Mouse (Mus musculus) CH12F3 (cell line): ENCODE measurements around the gene 2010111I01Rik.
"Not testable (repeated sequence)": the region's sequence is repeated elsewhere in the genome, so short reads cannot be mapped to it uniquely, and the experiment has no call there.

Experiments
- in situ Hi-C: fragments of 300-500 bp; cut with MboI; formaldehyde crosslinking; loops from 2 replicates; pipeline ENCODE4 v1.14.3; 2020; ENCODE audit warnings: low sequenced_read_pairs

The 2010111I01Rik gene

GRCm38 (mm10) chr13:62952047-62952446, 12.6 kb upstream of the 2010111I01Rik start:
- in situ Hi-C loops = no loop called here

DNA sequence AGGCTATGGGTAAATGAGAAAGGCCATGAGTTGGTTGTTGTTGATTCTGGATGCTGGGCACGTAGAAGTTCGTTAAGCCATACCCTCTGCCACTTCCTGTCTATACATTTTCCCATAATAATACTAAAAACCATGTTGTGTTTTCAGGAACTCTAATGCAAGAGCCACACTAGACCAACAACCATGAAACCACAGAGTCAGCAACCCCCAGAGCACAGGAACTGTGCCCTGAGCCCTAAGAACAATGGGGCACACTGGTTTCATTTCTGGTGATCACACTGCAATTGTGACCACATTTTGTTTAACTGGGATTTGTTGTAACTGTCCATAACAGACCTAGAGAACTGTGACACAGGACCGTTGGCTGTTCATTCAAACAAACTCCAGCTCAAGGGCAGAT, 12.1 kb upstream of the 2010111I01Rik start:
- in situ Hi-C loops = no loop called here

DNA sequence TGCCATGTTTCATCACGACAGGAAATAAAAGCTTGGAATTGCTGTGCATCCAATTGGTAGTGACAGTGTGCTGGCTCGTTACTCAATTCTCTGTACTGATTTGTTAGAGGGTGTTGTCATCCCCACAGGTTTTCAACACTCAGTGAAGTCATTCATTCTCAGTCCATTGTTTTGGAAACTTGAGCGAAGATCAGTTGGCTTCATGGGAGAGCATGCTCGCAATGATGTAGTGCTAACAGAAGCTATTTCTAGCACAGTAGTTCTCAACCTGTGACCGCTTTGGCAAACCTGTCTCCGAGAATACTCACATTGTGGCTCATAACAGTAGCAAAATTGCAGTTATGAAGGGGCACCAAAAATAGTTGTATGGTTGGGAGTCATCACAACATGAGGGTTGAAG, 8.7 kb upstream of the 2010111I01Rik start:
- in situ Hi-C loops = no loop called here

DNA sequence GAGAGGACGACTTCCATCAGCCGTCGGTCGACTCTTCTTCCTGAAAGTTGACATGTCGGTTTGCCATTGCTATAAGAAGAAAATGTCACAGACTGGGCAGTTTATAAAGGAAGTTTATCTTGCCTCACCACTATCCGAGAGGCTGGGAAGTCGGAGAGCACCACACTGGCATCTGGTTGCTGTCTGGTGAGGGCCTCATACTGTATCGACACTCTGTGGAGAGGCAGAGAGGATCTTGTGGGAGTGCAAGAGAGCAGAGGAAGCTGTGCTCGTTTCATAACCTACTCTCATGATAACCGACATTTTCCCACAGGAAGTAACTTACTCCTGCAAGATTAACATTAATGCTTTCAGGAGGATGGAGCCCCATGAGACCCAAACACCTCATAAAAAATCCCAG, 7.9 kb upstream of the 2010111I01Rik start:
- in situ Hi-C loops = no loop called here

DNA sequence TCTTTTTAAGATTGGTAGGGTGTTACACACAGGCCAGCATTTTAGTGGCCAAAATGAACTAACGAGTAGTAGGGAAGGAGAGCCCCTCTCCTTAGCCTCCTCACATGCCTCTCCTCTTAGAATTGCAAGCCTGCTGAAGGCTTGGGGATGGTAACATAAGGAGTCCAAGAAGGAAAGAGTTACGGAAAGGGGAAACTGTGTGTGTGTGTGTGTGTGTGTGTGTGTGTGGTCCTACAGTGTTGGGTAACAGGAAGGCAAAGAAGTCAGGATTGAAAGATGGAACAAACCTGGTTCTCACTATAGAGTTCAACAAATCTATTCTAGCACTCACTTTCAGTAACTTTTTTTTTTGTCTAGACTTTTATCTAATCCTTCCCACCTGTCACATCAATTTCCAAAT, 1.3 kb upstream of the 2010111I01Rik start:
- in situ Hi-C loops = no loop called here

DNA sequence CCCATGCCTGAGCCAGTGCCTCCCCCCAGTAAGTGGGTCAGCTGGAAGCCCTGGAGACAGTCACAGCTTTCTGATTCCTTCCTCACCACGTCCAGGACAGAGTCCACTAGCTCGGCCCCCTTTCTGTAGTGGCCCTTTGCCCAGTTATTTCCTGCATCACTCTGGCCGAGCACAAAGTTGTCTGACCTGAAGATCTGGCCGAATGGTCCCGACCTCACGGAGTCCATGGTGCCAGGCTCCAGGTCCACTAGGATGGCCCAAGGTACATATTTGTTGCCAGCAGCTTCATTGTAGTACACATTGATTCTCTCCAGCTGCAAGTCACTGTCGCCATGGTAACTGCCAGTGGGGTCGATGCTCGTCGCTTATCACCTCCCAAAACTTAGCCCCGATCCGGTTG, 3.5 kb downstream of the 2010111I01Rik start:
- in situ Hi-C loops = no loop called here

DNA sequence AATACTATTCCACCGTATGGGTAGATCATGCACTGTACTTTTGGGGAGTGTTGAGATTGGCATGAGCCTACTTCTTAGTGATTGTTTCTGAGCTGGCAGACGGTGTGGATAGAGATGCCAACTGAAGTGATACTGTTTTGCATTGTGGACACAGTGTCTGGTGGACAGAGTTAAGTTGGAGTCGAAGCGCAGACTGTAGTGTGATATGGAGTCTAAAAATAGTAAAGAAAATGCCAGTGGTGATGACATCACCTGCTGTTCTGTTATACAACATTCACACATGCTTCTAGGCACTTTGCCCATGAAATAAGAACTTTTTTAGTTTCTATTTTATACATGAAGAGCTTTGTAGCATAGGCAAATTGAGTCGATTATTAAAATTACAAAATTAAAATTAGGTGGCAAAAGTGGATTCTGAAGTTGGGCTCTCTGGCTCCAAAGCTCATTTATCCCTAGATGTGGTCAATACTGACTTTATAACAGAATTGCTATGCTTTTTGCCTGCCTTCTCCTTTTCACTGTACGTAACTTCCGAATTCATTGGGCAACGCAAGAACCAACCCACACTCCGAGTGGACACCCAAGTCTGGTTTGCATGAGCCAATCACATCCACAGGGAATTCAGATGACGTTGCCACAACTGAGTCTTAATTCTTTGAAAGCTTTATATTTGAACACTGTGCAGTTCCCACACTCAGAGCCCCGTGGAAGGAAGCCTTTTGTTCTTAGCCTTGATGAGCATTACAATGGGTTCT, 6.0 kb downstream of the 2010111I01Rik start:
- in situ Hi-C loops = no loop called here

DNA sequence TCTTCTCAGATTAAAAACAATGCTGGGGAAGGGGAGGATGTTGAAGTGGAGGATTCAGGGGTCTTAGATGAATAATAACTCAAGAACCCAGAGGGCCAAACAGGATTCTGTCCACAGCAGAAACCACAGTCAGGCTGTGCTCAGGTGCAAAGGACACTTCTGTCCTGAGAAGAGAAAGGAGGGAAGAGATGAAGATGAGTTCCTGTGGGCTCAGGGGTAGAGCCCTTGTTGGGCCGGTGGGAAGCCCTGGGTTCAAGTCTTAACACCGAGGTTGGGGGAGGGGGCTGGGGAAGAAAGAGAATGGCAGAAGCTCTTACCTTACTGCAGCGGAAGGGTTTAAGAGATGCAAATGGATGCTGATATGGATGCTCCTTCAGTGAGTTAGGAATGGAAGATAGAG, 7.7 kb downstream of the 2010111I01Rik start:
- in situ Hi-C loops = no loop called here

GRCm38 (mm10) chr13:62973111-62973510, 8.4 kb downstream of the 2010111I01Rik start:
- in situ Hi-C loops = no loop called here

DNA sequence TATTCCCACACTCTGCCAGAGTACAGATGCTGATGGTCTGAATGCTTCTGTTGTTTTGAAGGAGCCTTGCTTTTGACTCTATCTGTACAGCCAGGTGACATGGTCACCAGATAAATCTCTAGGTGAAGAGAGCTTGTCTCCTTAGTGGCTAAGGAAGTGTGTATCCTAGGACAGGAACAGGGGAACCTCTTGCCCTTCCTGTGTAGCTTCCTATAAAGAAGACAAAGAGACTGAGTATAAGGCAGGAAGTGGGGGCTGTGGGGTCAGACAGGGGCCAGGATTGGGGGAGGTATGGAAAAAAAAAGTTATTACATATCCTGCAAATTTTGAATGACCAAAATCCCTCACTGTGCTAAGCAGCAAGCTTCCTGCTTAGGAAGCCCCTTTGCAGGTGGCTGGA, 13.4 kb downstream of the 2010111I01Rik start:
- in situ Hi-C loops = no loop called here

DNA sequence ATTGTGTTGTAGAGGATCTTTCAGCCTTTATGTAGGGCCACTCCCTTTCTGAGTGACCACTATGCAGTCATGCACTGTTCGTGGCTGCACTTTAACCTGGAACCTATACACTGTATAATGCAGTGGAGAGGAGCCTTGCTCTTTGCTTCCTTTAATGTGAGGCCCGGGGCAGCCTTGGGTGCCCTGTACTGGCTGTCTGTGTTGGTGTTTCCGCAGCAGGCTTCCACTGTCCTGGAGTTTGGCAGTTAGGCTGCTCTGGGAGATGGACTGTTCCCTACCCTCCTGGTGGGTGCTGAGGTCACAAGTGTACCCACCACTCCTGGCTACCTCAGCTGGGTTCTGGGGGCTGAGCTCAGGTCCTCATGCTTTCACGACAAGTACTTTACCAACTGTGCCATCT, 14.1 kb downstream of the 2010111I01Rik start:
- in situ Hi-C loops = no loop called here

GRCm38 (mm10) chr13:62979215-62979614, 14.5 kb downstream of the 2010111I01Rik start:
- in situ Hi-C loops = no loop called here

DNA sequence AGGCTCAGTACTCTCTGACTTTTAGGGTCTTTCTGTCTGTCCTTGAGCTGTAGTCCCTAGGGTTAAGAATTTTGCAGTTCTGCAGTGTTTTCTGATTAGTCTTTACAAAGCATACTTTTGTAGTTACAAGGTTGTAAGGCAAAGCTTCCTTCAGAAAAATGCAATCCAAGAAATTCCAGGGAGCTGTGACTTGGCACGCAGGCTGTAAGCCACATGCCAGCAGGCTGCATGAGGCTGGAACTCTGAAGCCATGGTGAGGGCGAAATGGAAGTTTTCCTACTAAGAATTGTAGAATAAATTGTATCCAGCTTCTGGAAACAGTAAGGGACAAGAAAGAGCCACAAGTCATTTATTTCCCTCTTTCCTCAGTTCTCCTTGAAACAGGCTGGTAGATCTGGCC, 15.4 kb downstream of the 2010111I01Rik start:
- in situ Hi-C loops = no loop called here

GRCm38 (mm10) chr13:62984485-62984884, 19.8 kb downstream of the 2010111I01Rik start:
- in situ Hi-C loops = no loop called here

DNA sequence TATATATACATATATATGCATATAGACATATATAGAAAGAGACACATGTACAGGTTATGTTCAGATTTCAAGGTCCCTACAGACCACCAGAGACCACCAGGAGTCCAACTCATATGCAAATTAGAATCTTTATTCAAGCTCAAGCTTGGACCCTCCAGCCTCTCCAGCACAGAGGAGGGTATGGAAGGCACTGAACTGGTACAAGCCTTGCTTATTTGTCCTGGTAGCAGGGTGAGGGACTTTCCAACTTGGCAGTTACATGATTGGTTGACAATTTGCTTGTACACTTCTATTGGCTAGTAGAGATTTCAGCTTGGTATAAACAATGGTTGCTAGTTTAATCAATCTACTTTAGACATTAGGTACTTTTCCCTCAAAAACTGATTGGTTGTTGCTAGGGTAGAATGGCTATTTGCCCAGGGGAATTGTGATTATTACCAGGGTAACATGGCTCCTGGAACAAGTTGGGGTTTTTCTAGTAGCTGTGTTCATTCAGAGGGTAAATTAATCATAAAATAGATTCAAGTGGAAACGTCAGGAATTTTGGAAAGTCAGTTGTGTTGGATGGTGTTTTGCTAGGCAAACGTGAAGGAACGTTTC, 25.3 kb downstream of the 2010111I01Rik start:
- in situ Hi-C loops = no loop called here

- in situ Hi-C loops = no loop called here
These were observed 29.1 kb downstream of the 2010111I01Rik start for GRCm38 (mm10) chr13:62993543-62994477.

DNA sequence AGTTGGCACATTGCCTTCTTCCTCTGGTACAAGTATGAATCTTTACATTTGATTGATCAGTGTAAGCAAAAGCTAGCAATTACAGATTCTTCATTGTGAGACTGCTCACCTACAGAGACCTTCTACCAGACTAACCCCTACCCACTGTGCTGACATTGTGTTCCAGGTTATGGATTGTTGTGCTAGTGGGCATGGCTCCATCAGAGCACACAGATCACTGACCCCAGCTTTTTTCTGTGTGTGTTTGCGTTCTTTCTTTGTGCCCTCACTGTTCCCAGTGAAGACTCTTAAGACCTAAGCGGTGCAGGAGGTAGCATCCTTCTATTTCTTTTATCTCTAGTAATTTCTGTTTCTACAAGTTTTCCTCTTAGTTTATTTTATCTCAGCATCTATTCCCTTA, 32.1 kb downstream of the 2010111I01Rik start:
- in situ Hi-C loops = no loop called here

- in situ Hi-C loops = not testable (repeated sequence)
These were observed 42.8 kb downstream of the 2010111I01Rik start for GRCm38 (mm10) chr13:63007491-63007890.

DNA sequence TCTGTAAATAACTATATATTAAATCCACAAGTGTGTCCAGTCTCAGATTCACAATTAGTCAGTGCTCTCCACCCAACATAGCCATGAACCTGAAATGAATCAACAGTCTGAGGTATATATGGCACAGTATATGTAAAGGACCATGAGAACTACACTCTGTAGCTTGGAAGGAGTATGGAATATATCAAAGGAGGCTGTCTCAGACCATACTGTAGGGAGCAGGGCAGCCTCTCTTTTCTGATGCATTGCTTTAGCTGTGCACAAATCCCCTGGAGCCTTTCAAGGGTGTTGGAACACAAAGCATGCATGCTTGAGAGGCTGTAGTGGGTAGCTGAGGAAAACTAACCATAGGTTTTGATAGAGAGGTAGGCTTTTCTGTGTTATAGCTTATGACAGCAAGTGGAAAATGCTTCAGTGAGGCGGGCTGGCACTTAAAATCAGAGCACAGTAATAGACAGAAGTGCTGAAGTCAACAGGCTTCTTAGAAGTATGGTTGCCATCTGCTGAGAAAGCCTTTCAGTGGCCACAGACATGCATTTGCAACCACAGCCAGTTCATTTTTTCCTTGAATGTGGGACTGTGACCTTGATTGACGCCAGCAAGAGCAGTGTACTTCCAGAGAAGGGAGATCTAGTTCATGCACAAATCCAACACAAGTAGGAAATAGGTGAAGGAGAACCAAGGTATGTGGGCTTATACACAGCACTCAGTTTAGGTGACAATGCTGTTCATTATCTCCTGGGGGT, 45.8 kb downstream of the 2010111I01Rik start:
- in situ Hi-C loops = no loop called here

DNA sequence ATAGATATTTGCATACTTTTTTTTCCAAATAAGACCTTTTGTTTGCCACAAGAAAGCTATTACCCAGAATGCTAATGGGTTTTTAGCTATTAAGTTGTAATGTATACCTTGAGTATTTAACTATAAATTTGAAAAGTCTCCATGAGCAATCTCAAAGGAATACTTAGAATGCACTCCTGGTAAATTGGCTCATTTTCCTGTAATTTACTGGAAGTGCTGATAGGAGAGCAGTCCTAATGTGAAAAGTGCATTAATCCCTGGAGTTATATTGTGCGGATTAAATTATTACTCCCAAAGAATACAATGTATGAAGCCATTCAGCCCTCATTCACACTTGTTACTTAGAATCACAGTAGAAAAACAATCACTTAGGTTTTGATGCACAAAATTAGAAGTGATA, 49.7 kb downstream of the 2010111I01Rik start:
- in situ Hi-C loops = no loop called here

- in situ Hi-C loops = no loop called here
These were observed 50.7 kb downstream of the 2010111I01Rik start for GRCm38 (mm10) chr13:63015362-63015761.
